Mouse (Mus musculus) frontal cortex, postnatal 25 days (tissue): ENCODE results near the gene Slamf8.

ENCODE experiments used
- DNase-seq, 2 experiments: peaks; one replicate each; pipeline ENCODE4 v3.0.0; 2022; ENCODE audit warnings: low spot score in 2 of 2

Gene Slamf8

DNA sequence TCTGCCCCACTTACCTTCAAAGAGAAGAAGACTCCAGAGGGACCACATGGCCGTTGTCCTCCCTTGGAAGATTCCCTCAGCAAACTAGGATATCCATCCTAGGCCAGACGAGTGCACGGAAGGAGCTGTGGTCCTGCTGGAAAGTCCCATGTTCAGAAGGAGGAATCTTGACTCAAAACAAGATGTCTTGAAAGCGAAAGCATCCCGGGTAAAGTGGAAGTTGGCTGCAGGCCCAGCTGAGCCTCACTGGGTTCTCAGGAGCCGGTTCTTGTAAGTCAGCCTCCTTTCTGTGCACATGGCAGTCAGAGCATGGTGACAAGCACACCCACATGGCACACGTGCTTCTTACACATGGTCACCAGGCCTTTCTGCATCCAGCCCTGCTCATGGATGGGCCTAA lies at the start of gene Slamf8:
Slamf8 (minus strand) TSS at position 184 of the 400 bp plus-strand sequence.
- no peak for DNase-seq

DNA sequence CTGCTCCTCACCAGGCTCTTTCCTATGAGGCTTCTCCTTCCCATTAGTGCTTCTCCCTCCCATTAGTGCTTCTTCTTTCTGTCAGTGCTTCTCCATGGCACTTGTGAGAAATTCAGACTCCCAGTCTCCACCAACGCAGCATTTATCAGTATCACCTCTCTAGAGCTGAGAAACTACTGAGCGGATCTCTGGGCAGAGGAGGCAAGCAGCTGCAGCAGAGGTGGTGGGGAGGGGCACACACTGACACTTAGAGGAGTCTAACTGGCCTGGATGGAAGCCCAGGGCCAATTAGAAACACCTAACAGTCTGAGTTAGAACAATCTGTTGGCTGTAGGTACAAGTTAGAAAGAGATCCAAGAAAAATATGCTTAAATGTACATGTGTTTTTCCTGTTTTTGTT lies 48.4 kb upstream of the Slamf8 start:
- no peak for DNase-seq

DNA sequence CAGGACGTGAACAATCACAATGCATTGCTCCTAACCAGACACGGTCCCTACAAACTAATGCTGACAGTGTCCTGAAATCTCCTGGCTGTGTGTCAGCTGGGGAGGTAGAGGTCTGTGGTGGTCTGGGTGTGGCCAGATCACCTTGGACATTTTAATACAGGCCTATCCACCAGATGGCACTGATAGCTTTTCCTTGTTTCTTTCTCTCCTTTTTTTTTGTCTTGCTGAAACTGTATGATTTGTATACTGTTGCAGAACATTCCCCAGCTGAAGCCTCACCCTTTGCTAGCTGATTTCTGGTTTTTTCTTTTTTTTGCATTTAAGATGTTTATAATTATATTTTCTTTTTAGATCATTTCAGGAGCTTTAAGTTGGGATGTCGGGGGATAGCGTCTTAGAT lies 47.4 kb upstream of the Slamf8 start:
- no peak for DNase-seq

DNA sequence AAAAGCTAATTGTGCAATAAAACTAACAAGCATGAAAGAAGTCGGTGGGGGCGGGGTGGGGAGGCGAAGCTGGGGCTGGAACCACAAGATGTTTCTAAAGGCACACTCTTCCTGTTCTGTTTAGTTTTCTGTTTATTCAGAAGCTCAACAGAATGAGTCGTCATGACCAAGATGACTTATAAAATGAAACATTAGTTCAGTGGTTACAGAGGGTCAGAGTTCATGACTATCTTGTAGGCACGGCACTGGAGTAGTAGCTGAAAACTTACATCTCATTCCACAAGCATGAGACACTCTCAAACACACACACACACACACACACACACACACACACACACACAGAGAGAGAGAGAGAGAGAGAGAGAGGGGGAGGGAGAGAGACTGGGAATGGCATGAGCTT lies 45.9 kb upstream of the Slamf8 start:
- DNase-seq, result no peak

DNA sequence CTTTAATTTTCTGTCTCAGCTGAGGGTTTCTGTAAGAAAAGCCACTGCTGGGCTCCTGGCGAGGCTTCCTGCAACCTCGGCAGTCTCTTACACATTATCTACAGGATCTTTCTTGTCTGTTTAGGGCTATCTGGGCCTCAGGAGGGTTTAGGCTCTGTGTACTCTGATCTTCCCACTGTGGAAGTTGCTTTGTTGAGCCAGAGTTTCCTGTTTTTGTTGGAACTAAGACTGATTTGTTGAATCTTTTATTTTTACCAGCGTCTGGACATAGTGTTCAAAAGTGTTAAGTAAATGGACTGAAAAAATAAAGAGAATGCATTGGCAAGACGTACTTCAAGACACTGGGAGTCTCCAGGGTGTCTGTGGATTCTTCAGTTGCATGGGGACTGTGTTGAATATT lies 44.9 kb upstream of the Slamf8 start:
- no peak for DNase-seq

DNA sequence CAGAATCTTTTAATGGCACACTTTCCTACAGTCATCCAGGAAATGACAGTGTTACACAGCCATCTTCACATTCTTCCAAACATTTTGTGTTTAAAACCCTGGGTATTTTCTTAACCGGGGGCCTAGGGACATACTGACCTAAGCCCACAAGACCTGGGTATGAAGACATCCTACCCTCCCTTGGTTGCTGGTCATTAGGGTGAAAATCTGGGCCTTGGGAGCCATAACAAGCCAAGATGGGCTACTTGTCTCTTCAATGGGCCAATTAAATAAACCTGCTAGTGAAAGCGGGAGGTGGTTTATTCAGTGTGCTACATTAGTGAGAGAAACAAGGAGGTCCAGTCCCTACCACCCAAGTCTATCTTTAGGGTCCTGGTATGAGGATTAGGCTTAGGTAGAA lies 43.8 kb upstream of the Slamf8 start:
- DNase-seq, result no peak

DNA sequence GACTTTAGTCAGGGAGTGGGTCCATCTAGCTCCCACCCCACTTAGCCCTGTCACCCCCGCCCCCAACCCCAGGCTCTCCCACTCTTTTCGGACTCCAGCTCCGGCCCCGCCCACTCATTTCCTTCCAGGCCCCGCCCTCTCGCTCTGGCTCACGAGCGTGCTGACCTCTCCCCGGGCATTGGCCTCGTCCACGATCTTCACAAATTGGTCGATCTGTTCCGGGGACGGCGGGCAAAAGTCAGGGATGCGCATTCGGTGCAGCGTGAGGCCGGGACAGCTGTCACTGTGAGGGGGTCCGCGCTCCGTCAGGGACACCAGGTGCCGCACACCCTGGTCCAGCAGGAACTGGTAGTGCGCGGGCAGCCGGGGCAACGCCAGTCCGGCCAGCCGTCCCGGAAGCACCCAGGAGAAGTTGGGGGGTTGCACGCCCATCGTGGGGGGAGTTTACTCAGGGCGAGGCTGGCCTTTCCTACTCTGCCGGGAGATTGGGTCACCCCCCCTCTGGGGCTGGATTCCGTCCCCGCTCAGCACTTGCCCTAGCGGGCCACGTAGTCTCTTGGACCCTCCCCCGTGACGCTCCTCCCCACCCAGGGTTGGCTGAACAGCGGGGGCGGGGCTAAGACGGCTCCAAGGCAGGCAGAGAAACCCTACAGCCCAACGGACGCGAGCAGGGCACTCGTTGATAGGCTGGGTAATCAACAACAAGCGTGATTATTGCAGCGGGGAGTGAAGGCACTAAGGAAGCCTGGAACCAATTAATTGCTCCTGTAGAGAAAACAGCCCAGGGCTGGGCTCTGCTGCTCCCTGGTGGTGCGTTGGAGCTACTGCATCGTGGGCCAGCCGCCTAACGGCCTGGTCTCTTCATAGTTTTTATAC lies 42.3 kb upstream of the Slamf8 start, which contains the start of gene Dusp23:
Dusp23 (minus strand) TSS at position 512 of the 876 bp plus-strand sequence.
- DNase-seq, result peak; percentile 74 to 80

DNA sequence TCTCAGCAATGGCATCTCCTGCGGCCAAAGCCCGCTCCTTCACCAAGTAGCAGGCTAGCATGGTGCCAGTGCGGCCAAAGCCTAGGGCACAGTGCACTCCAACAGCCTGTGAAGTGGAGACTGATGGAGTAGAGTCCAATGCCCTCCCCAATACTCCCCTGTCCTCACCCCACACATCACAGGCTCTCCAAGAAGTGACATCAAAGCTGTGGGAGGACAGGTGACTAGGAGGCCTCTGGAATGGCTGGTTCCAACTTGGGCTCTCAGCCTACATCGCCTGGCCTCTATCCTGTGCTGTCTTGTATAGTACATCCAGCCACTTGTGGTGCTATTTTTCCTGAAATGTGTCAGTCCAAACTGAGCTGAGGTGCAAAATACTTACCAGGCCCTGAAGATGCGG lies 41.4 kb upstream of the Slamf8 start:
- no peak for DNase-seq

DNA sequence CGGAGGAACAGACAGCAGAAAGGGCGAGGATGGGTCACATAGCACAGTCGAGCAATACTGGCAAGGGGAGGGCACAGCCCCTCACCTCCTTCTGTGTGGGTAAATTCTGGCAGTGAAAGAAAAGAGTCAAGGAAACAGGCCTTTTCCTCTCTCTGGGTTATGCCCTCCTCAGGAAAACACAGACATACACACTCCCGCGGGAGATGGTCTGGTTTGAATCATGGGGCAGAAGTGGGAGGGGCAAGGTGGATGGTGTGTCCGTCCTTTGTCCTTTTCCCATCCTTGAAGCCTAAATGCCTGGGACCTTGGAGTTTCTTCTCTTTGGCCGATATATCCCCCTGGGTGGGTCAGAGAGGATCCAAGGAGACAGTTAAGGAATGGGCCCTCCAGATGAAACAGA lies 39.5 kb upstream of the Slamf8 start:
- no peak for DNase-seq

DNA sequence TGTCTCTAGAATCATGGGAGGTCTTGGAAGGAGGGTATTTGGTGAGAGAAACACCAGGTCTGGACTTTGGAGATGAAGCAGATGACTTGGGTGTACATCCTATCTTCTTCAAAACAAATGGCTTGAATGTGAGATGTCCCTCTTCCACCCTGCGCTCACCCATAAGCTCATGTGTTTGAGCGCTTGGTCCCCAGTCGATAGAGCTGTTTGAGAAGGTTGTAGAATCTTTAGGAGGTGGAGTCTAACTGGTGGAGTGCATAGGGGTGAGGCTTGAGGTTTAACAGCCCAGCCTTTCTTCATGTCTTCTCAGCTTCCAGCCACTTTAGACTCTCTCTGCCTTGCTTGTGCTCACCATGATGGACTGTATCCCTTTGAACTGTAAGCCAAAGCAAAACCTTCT lies 35.9 kb upstream of the Slamf8 start:
- DNase-seq, result no peak

DNA sequence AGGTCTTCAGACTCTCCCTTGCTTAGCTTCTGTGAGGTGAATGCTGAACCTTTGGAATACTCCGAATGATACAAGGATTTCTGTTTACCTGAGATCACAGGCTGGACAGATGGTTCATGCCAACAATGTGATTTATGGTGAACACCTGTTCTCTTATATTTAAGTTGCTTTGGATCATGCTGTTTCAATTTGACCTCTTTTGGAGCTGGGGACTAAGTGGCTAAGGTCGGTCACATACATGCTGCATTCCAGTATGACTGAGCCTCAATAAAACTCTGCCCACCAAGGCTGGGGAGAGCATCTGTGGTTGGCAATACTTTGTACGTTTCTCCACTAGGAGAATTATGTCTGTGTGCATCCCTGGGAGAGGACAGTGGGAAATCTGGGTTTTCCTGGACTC lies 33.7 kb upstream of the Slamf8 start:
- DNase-seq, result no peak

DNA sequence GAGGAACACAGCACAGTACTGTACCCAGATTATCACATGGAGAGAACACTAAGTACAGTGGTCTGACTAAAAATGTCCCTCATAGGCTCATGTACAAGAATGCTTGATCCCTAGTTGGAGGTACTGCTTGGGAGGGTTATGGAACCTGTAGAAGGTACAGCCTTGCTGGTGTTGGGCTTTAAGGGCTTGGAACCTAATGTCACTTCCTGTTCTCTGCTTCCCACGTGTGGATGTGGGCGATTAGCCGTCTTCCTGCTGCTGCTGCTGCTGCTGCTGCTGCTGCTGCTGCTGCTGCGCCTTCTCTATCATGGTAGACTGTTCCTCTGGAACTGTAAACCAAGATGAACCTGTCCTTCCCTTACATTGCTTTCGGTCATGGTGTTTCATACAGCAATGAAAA lies 33.2 kb upstream of the Slamf8 start:
- DNase-seq, result no peak

DNA sequence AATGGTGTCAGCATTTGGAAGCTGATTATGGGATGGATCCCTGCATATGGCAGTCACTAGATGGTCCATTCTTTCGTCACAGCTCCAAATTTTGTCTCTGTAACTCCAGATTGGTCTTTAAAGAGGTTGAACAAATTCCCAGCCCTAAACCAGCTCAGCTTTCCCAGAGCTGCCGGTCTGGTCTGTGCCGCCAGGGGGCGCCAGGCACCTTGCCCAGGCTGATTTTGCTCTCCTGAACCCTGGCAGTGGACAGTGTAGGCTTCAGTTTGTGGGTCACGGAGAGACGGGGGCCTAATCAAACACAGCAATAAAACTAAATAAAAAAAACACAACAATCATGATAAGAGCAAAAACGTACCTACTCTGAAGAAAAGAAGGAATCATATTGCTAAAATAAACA lies 28.9 kb upstream of the Slamf8 start:
- DNase-seq, result peak; percentile 58 to 60

DNA sequence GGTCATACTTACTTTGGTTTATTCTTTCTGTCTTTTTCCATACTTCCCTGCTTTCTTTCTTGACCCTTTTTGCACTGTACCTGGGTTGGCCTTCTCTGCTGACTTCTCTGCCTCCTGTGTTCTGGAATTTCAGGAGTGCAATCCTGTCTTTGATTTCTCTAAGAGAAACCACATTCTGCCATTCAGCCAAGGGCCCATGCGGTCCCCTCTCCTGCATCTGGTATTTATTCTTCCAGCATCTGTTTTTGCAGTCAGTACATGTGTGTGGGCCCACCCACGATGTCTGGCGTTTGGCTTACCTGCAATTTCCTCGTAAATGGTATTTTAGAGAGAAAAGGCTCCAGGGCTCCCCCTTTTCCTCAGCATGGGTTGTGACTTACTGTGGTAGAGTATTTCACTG lies 27.8 kb upstream of the Slamf8 start:
- DNase-seq, result no peak

DNA sequence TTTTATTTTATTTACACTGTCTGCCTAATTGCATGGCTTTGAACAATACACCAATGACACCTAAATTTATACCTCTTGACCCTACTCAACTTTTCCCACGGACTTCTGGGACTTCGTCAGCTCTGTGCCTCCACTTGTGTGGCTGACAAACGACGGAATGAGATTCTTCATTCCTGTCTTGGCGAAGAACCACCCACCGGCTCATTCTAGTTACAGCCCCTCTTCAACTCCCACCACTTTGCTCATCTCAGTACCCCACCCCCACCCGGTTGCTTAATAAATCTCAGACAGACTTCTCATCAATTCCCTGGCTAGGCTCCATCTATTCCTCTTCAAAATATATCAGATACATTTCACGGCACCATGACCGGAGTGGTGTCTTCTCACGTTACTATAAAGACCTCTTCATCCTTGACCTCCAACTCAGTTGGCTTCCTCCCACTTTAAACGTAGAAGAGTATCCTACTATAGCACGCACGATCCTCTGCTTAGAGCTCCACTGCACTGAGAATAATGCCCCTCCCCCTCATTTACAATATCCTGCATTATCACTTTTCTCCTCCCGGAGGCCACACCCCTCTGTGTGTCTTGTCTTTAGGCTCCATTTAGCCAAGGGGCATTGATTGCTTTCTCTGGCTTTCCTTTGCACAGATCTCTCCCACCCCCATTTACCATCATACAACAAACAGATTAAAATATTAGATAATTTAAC lies 27.2 kb upstream of the Slamf8 start:
- no peak for DNase-seq

DNA sequence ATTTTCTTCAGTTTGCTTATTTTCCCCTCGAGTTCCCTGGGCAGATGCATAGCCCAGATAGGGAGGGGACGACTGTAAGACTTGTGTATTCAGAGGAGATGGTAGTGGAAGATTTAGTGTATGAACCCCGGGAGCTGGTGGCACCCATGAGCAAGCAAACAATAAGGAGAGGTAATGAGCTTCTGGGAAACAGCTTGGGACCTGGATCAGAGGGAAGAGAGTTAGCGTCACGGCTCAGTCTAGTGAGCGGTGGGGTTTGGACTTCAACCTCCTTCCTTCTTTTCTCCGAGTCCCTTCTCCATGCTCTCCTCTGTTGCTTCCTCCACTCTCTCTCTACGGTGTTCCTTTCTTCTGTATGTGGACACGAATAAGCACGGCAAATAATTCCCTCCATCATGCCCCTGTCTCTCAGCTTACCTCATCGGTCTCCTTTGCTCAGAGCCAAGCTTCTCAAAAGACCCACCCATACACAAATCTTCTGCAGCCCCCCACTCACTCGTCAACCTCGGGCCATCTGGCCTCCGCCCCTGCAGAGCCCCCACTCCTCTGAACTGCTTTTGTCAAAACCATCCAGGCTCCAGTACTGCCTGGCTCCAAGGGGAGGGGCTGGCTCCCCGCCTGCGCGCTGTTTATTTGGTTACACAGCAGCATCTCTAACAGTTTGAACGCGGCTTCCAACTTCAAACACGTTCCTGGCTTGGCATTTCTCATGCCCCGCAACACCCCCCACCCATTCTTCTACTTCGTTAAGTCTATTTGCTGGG lies 26.4 kb upstream of the Slamf8 start:
- no peak for DNase-seq

DNA sequence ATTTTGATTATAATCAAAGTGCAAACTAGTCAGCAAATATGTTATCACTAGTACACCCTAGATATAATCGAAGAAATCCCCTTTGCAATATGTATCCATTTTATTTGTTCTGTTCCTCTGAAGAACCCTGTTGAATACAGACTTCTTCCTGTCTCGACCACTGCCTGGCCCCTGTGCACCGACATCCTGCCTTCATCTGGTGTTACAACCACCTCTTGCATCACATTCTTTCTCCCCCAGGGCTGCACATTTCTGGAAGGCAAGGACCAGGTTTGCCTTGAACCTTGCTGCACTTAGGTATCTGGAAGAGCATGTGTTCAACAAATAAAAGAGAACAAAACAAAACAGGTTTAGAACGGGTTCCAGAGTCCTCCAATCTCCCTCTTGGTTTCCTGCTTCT lies 25.0 kb upstream of the Slamf8 start:
- no peak for DNase-seq

DNA sequence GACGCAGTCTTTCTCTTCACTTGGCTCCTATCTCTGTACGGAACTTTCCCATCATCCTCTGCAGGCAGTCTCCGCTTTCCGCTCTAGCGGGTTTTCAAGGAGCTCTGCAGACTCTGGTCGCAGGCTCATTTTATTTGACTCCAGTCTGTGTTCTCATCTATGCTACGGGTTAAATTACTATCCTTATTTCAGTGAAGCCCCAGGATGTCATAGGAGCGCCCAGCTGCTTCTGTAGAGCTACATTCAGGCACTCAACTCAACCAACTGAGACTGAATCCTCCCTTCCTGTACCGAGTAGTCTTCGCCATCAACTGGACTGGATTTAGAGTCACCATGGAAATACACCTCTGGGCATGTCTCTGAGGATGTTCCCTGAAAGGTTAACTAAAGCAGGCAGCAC lies 24.3 kb upstream of the Slamf8 start:
- DNase-seq, result no peak

DNA sequence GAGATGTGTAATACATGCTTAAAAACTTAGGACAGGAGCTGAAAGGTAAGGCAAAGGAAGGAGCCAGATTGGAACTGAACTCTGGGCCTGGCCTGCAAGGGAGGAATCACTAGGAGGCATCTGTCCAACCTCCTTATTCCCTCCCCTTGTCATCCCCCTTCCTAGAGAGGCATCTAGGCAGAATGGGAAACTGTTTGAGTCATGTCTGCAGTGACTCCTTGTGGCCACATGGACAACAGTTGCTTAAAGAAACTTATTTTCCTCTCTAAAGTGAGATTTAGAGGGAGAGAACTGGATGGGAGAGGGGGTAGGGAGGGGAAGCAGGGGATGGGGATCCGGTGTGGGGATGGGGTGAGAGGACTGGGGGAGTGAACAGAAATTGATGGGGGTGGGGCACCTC lies 22.4 kb upstream of the Slamf8 start:
- no peak for DNase-seq

DNA sequence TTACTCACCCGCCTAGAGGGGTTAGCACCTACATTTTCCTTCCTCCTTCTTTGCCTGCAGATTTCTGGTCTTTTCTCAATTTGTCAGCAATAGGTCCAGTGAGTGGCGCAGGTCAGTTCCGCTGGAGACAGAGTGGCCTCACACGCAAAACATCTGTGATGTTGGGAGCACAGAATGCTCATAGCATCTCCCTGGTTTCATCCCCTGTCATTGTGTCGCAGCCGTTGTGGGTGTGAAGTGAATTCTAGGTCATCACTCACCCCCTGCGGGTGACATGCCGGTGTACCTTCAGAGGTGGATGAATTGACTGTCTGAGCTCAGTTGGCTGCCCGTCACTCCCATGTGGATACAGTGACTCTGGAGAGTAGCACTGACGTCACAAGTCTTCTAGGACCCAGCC lies 20.9 kb upstream of the Slamf8 start:
- DNase-seq, result no peak

DNA sequence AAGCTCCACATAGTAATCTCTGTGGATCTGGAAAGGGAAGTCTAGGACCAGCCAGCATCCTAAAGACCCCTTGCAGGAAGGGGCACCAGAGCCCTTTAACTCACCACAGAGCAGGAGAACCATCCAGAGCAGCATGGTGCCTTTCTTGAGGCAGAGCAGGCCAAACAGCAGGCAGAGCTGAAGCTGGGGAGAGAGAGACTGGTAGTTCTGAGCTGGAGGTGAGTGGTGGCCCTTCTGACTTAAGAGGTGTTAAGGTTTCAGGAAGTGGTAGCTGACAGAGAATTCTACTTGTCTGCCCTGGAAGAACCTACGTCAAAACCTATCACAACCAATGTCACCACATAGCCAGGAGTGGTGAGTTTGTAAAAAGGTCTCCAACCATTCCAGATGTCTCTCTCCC lies 12.0 kb upstream of the Slamf8 start, which contains the start of gene Fcrl6:
Fcrl6 (minus strand) TSS at position 226 of the 400 bp plus-strand sequence.
- no peak for DNase-seq

DNA sequence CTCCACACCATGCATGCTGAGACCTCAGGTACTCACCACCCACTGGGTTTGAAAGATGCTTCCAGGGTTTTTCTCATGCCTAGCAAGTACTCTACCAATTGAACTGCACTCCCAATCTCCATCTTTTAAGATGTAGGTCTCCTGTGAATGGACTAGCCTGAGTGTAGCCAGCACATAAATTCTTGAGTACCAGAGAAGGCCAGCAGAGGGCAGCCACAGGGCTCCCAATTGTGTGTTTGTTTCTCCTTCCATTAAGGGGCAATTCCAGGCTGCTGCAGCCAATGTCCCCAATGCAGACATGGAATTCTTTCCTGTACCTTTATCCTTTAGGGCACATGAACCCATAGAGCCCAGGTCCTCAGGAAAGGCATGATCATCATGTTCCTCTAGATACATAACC lies 4.1 kb upstream of the Slamf8 start:
- peak; percentile 26 to 32 for DNase-seq
